Mouse (Mus musculus) embryonic facial prominence, embryonic 14.5 days (tissue): ENCODE data around the gene Rpl12. TPM values are rescaled to one million over a fixed set of nuclear protein-coding genes. Genes with fewer than 3 reads are reported as not detected.
A peak's percentile ranks its signal among the peaks of the same experiment; 100 is the strongest.

Source experiments
- ATAC-seq: fragments of 200-750 bp; cut with Nextera tagmentation; 2 replicates; pipeline ENCODE4 v1.8.0; 2017; ENCODE audit warnings: low read depth, moderate number of reproducible peaks, moderate TSS enrichment
- DNase-seq: peaks from one replicate; pipeline ENCODE4 v3.0.0-alpha.2; 2015; ENCODE audit warnings: low spot score
- H3K27ac ChIP-seq: fragments of 300-500 bp; sonication (generic); replicated peaks from 2 replicates; pipeline ENCODE4 v1.5.1; 2014; ENCODE audit warnings: low read depth, mild to moderate bottlenecking, low read length, moderate library complexity
- H3K27me3 ChIP-seq: fragments of 300-500 bp; sonication (generic); replicated peaks from 2 replicates; pipeline ENCODE4 v1.6.1; 2014; ENCODE audit warnings: low read length; ENCODE audit not compliant: control insufficient read depth, insufficient read depth
- H3K36me3 ChIP-seq: fragments of 300-500 bp; sonication (generic); 2 replicates; pipeline ENCODE4 v1.6.1; 2014; ENCODE audit warnings: low read length, mixed read lengths; ENCODE audit not compliant: control insufficient read depth, insufficient read depth
- H3K4me1 ChIP-seq: fragments of 300-500 bp; sonication (generic); 2 replicates; pipeline ENCODE4 v1.6.1; 2014; ENCODE audit warnings: antibody characterized with exemption, low read length; ENCODE audit not compliant: control insufficient read depth, insufficient read depth
- H3K4me2 ChIP-seq: fragments of 300-500 bp; sonication (generic); 2 replicates; pipeline ENCODE4 v1.6.1; 2014; ENCODE audit warnings: low read depth, mild to moderate bottlenecking, low read length, moderate library complexity, mixed read lengths
- H3K4me3 ChIP-seq: fragments of 300-500 bp; sonication (generic); 2 replicates; pipeline ENCODE4 v1.5.1; 2014; ENCODE audit warnings: low read depth, mild to moderate bottlenecking, low read length
- H3K9ac ChIP-seq: fragments of 300-500 bp; sonication (generic); 2 replicates; pipeline ENCODE4 v1.6.1; 2014; ENCODE audit warnings: low read depth, mild to moderate bottlenecking, low read length, moderate library complexity, mixed read lengths
- H3K9me3 ChIP-seq: fragments of 300-500 bp; sonication (generic); 2 replicates; pipeline ENCODE4 v1.6.1; 2016; ENCODE audit warnings: low read length; ENCODE audit not compliant: control insufficient read depth
- WGBS: fragments of 180-500 bp; shearing (Covaris S2); extraction: QIAGEN DNeasy Blood & Tissue Kit; methylation state at CpG from one replicate; pipeline ENCODE4 v1.1.7; 2014; 5-methylcytosine and 5-hydroxymethylcytosine counted together
- polyA plus RNA-seq: library from polyadenylated mRNA; unstranded; fragments of >200 nt; fragmentation: Nextera tagmentation; extraction: Ambion mirVana; gene quantifications from 2 replicates; pipeline ENCODE4 v1.2.1, GENCODE M21; 2014

Gene Rpl12
- 224 and 237 TPM in 2 replicates for polyA plus RNA-seq

DNA sequence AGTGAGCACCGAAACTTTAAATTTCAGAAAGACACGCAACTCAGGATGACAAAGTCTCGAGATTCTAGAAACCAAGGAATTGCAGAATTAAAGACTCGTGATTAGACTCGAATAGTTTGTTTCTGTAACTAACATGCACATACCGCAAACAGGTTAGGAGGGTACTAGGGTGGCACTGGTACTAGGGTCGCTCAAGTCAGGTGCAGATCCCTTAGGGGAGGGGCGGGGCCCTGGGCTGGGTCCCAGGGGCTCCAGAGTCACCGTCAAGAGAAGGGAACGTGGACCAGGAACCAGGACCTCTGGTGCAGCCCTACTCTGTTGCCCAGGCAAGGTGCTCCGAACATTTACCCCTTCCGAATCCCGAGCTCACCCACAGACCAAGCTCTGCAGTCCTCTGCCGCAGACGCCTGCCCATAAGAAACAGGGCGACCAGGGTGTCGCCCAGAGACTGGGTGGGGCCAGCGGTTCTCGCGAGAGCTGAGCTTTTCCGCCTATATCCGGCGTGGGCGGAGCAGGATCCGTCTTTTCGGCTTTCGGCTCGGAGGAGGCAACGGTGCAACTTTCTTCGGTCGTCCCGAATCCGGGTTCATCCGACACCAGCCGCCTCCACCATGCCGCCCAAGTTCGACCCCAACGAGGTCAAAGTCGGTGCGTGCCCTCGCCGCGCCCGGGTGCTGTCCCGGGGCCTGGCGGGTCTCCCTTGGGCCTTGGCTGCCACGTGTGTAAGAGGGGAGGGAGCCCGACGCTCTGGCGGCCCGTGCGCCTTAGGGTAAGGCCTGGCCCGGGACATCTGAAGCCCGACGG, at the start of gene Rpl12, which contains the start of gene Lrsam1:
TSS of gene Rpl12 (plus strand) at position 368 of the 804 bp plus-strand sequence.
TSS of gene Lrsam1 (minus strand) at position 423 of the 804 bp plus-strand sequence.
- no peaks in the 10 kb centered on the region for H3K9me3 ChIP-seq
- H3K4me2 ChIP-seq: peak within 1 kb of the TSS; percentile 64
- H3K4me3 ChIP-seq: peak within 1 kb of the TSS; percentile 51
- peak; percentile 93 for ATAC-seq
- H3K27ac ChIP-seq: peak within 1 kb of the TSS; percentile 88
- 4% methylated on average over 40 of the region's 55 CpGs for WGBS
- peaks cover 16% of the 10 kb centered on the region for H3K4me1 ChIP-seq
- H3K9ac ChIP-seq: peak within 1 kb of the TSS; percentile 95
- H3K36me3 ChIP-seq: peaks cover 38% of the 10 kb centered on the region
- no peaks in the 10 kb centered on the region for H3K27me3 ChIP-seq
- DNase-seq: peak; percentile 97

DNA sequence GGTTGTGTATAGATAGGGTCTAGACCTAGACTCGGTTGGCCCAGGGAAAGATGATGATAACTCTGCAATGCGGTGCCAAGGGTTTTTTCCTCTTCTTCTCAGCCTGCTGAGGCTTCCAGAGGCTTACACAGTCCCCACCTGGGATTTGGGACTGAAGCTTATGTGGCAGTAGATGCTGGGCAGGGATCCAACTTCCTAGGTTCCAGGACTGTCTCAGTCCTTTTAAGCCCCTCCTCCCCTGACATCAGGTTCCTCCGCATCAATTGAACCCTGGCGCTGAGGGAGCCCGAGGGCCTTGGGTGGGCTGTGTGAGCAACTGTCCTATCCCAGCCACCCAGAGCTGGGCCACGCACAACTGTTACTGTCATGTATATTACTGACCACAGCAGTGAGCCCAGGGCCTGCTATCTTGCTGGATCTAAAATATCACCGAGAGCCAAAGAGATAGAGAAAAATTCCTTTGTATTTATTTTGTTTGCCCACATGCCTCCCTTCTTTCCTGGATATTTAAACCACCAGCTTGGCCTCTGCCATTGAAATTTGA, 49.6 kb upstream of the Rpl12 start:
- H3K4me1 ChIP-seq: peaks cover 14% of the 10 kb centered on the region
- no peak for ATAC-seq
- WGBS: 73% methylated on average over 7 of the region's 7 CpGs
- no peak overlapping the region for H3K4me3 ChIP-seq
- H3K27me3 ChIP-seq: no peaks in the 10 kb centered on the region
- no peaks in the 10 kb centered on the region for H3K9me3 ChIP-seq
- H3K4me2 ChIP-seq: no peak overlapping the region
- DNase-seq: no peak
- no peak overlapping the region for H3K9ac ChIP-seq
- H3K27ac ChIP-seq: no peak overlapping the region
- peaks cover 45% of the 10 kb centered on the region for H3K36me3 ChIP-seq

- H3K36me3 ChIP-seq: peaks cover 45% of the 10 kb centered on the region
- ATAC-seq: peak; percentile 32; the same call in 1 of the 2 replicates
- peaks cover 14% of the 10 kb centered on the region for H3K4me1 ChIP-seq
- no peak overlapping the region for H3K27ac ChIP-seq
- H3K9ac ChIP-seq: no peak overlapping the region
- no peak overlapping the region for H3K4me3 ChIP-seq
- H3K27me3 ChIP-seq: no peaks in the 10 kb centered on the region
- peak; percentile 89 for DNase-seq
- H3K9me3 ChIP-seq: no peaks in the 10 kb centered on the region
- no peak overlapping the region for H3K4me2 ChIP-seq
- WGBS: 29% methylated on average over 19 of the region's 19 CpGs
These were observed 49.1 kb upstream of the Rpl12 start for GRCm38 (mm10) chr2:32912210-32912804.

GRCm38 (mm10) chr2:32914362-32914761, 47.0 kb upstream of the Rpl12 start:
- 74% methylated on average over 5 of the region's 5 CpGs for WGBS
- Histone ChIP-seq H3K4me1 (no peaks in the 10 kb centered on the region; the same call in 1 of the 2 replicates), H3K27ac (peak overlapping the region; percentile 69), H3K4me2 (no peak overlapping the region), H3K4me3 (no peak overlapping the region), H3K9me3 (no peaks in the 10 kb centered on the region), H3K27me3 (no peaks in the 10 kb centered on the region), H3K9ac (peak overlapping the region; percentile 40; the same call in 1 of the 2 replicates), H3K36me3 (peaks cover 61% of the 10 kb centered on the region)
- no peak for DNase-seq
- ATAC-seq: no peak

- H3K4me3 ChIP-seq: no peak overlapping the region
- H3K4me2 ChIP-seq: no peak overlapping the region
- 43% methylated on average over 3 of the region's 3 CpGs for WGBS
These were observed 46.5 kb upstream of the Rpl12 start for GRCm38 (mm10) chr2:32914896-32915295.

GRCm38 (mm10) chr2:32917526-32917925, 43.8 kb upstream of the Rpl12 start:
- Histone ChIP-seq H3K36me3 (peaks cover 70% of the 10 kb centered on the region), H3K27me3 (no peaks in the 10 kb centered on the region), H3K9ac (no peak overlapping the region), H3K4me1 (no peaks in the 10 kb centered on the region; the same call in 1 of the 2 replicates), H3K4me3 (no peak overlapping the region), H3K9me3 (no peaks in the 10 kb centered on the region), H3K27ac (no peak overlapping the region), H3K4me2 (no peak overlapping the region)
- WGBS: 78% methylated on average over 11 of the region's 11 CpGs
- DNase-seq (no peak), ATAC-seq (no peak)

More at GRCm38 (mm10) chr2:32914896-32915295, 46.5 kb upstream of the Rpl12 start:
- no peaks in the 10 kb centered on the region; the same call in 1 of the 2 replicates for H3K4me1 ChIP-seq
- H3K9me3 ChIP-seq: no peaks in the 10 kb centered on the region
- H3K27me3 ChIP-seq: no peaks in the 10 kb centered on the region
- peaks cover 66% of the 10 kb centered on the region for H3K36me3 ChIP-seq
- ATAC-seq (no peak; the same call in 1 of the 2 replicates), DNase-seq (peak; percentile 63)
- peak overlapping the region; percentile 69 for H3K27ac ChIP-seq
- peak overlapping the region; percentile 40 for H3K9ac ChIP-seq

- no peak overlapping the region for H3K9ac ChIP-seq
- no peak overlapping the region for H3K4me3 ChIP-seq
- ATAC-seq (no peak), DNase-seq (no peak)
- no peaks in the 10 kb centered on the region for H3K27me3 ChIP-seq
- no peaks in the 10 kb centered on the region; the same call in 1 of the 2 replicates for H3K4me1 ChIP-seq
- no peak overlapping the region for H3K4me2 ChIP-seq
- no peaks in the 10 kb centered on the region for H3K9me3 ChIP-seq
- no peak overlapping the region for H3K27ac ChIP-seq
- 40% methylated on average over 9 of the region's 9 CpGs for WGBS
- H3K36me3 ChIP-seq: peaks cover 70% of the 10 kb centered on the region
These were observed 43.0 kb upstream of the Rpl12 start for GRCm38 (mm10) chr2:32918391-32918790.

GRCm38 (mm10) chr2:32921235-32921634, 40.1 kb upstream of the Rpl12 start:
- H3K4me1 ChIP-seq: no peaks in the 10 kb centered on the region
- H3K9ac ChIP-seq: no peak overlapping the region
- no peaks in the 10 kb centered on the region for H3K9me3 ChIP-seq
- no peak overlapping the region for H3K27ac ChIP-seq
- no peak overlapping the region for H3K4me3 ChIP-seq
- no peak overlapping the region for H3K4me2 ChIP-seq
- ATAC-seq (no peak), DNase-seq (no peak)
- peaks cover 80% of the 10 kb centered on the region for H3K36me3 ChIP-seq
- no peaks in the 10 kb centered on the region for H3K27me3 ChIP-seq
- WGBS: 81% methylated on average over 7 of the region's 7 CpGs
